Mouse (Mus musculus) embryonic fibroblast, embryonic 13.5 days (primary cell): Measurements from ENCODE around the gene Lmnb2.

Experiments
- CTCF ChIP-seq: IDR thresholded peaks from 2 replicates; pipeline ENCODE4 v1.5.1; 2011; ENCODE audit warnings: mild to moderate bottlenecking, control low read depth, low read length, moderate library complexity, borderline replicate concordance; ENCODE audit not compliant: insufficient read depth
- POLR2A ChIP-seq: IDR thresholded peaks from 2 replicates; pipeline ENCODE4 v1.6.1; 2011; ENCODE audit warnings: low read depth, mild to moderate bottlenecking, control low read depth, low read length, moderate library complexity

- TF ChIP-seq POLR2A (0 out of 2 replicates have a peak, but pooled peaks have one; percentile 37), CTCF (no peak)
Measured at GRCm38 (mm10) chr10:80960551-80961508, 42.8 kb upstream of the Lmnb2 start.
